Mouse (Mus musculus) WW6 (cell line): Measurements from ENCODE around the gene Sema6b.
A peak's percentile ranks its signal among the peaks of the same experiment; 100 is the strongest.

ENCODE experiments used
- DNase-seq: peaks from one replicate; pipeline ENCODE4 v3.0.0-alpha.2; 2013; ENCODE audit warnings: low read depth, low spot score

The Sema6b gene

GRCm38 (mm10) chr17:56146131-56146530 lies 6.0 kb upstream of the Sema6b start:
- DNase-seq: no peak

- no peak for DNase-seq
Measured at GRCm38 (mm10) chr17:56144546-56144945, 4.4 kb upstream of the Sema6b start.

- DNase-seq: no peak
Measured at GRCm38 (mm10) chr17:56141702-56142605, 1.8 kb upstream of the Sema6b start.

GRCm38 (mm10) chr17:56139355-56139754 lies 788 bp downstream of the Sema6b start:
- no peak for DNase-seq

- no peak for DNase-seq
Measured at GRCm38 (mm10) chr17:56137839-56138613, 2.1 kb downstream of the Sema6b start.

GRCm38 (mm10) chr17:56136558-56136957 lies 3.6 kb downstream of the Sema6b start:
- no peak for DNase-seq

GRCm38 (mm10) chr17:56134463-56134971 lies 5.6 kb downstream of the Sema6b start:
- no peak for DNase-seq

GRCm38 (mm10) chr17:56133457-56134363 lies 6.4 kb downstream of the Sema6b start:
- no peak for DNase-seq

- no peak for DNase-seq
Measured at GRCm38 (mm10) chr17:56132661-56133060, 7.5 kb downstream of the Sema6b start.

GRCm38 (mm10) chr17:56131814-56132213 lies 8.3 kb downstream of the Sema6b start:
- peak; percentile 61 for DNase-seq

GRCm38 (mm10) chr17:56131136-56131535 lies 9.0 kb downstream of the Sema6b start:
- DNase-seq: no peak

GRCm38 (mm10) chr17:56128246-56128645 lies 11.9 kb downstream of the Sema6b start:
- DNase-seq: no peak

GRCm38 (mm10) chr17:56126175-56126574 lies 14.0 kb downstream of the Sema6b start:
- no peak for DNase-seq

GRCm38 (mm10) chr17:56125276-56125630 lies 14.9 kb downstream of the Sema6b start:
- no peak for DNase-seq

- no peak for DNase-seq
Measured at GRCm38 (mm10) chr17:56124377-56125275, 15.5 kb downstream of the Sema6b start.

GRCm38 (mm10) chr17:56123681-56124340 lies 16.3 kb downstream of the Sema6b start:
- no peak for DNase-seq

- DNase-seq: no peak
Measured at GRCm38 (mm10) chr17:56123161-56123560, 17.0 kb downstream of the Sema6b start.

GRCm38 (mm10) chr17:56121826-56122225 lies 18.3 kb downstream of the Sema6b start, which contains the start of gene Lrg1:
Gene Lrg1, minus strand, starts transcription at chr17:56122001.
- no peak for DNase-seq

- DNase-seq: no peak
Measured at GRCm38 (mm10) chr17:56119981-56120880, 19.9 kb downstream of the Sema6b start.
